Mouse (Mus musculus): ENCODE data around the gene AU040320.

AU040320 gene

DNA sequence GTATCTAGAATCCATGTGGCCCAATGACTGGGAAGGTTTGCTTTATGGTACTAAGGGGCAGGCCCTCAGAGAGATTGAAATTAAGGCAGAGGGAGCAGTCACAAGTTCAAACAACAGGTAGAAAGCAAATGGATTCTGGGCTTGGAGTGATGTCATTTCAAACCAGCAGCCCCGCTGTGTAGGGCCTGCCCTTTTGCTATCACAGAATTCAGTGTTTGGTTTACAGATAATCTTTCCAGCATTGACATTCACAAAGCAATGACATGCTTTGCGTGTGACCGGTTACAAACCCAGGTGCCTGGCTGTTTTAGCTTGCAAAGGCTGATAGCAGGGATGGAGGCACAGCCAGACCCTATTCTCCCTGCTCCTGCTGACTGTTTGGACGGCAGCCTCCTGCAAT, 92.3 kb downstream of the AU040320 start:
- H3K27me3 ChIP-seq (ENCODE audit: control insufficient read depth, insufficient read depth, low read length, poor library complexity, severe bottlenecking): no peaks in the 10 kb centered on the region
- DNase-seq (ENCODE audit: low read depth, low spot score): no peak
- peaks cover 2% of the 10 kb centered on the region for H3K36me3 ChIP-seq (ENCODE audit: control insufficient read depth, insufficient read depth, low read length, poor library complexity, severe bottlenecking)

DNA sequence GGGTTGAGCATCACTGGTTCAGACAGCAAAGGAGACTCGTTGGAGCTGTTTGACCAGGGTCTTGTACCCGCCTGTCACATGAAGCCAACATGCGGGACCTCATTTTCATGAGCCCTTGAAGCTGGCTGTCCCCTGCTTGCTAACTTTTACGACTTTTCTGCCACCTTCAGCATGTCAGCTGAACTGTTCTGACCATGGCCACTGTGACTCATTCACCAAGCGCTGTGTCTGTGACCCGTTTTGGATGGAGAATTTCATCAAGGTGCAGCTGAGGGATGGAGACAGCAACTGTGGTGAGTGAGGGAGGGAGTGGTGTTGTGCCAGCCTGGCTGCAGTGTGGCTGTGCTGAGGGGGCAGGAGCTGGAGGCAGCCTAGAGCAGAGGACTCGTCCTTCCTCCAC, 93.6 kb downstream of the AU040320 start:
- Histone ChIP-seq H3K27me3 (ENCODE audit: control insufficient read depth, insufficient read depth, low read length, poor library complexity, severe bottlenecking) (no peaks in the 10 kb centered on the region), H3K36me3 (ENCODE audit: control insufficient read depth, insufficient read depth, low read length, poor library complexity, severe bottlenecking) (peaks cover 2% of the 10 kb centered on the region)
- DNase-seq (ENCODE audit: low read depth, low spot score): no peak

DNA sequence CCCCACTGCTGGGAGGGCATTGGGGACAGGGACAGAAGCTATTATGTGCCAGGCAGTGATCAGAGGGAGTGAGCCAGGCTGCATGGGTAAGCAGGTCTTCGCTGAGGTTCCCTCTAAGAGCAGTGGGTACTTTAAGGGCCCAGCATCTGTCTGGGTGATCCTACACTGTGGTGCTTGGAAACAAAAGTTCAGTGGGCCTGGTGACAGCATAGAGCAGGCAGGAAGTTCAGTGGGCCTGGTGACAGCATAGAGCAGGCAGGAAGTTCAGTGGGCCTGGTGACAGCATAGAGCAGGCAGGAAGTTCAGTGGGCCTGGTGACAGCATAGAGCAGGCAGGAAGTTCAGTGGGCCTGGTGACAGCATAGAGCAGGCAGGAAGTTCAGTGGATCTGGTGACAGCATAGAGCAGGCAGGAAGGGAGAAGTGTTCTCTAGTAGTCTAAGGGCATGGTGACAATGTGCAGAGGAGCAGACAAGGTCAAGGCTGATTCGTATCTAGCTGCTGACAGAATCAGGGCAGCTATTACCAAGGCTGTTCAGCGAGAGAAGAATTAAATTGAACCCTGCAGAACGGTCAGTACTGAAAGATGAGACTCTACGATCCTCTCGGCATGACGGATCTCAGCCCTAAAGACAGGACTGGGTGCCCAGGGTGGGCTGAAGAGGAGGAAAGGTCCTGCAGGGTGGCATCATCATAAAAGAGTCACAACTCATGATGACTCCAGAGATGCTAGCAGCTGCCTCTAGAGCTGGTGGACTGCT, 96.9 kb downstream of the AU040320 start:
- no peaks in the 10 kb centered on the region for H3K27me3 ChIP-seq (ENCODE audit: control insufficient read depth, insufficient read depth, low read length, poor library complexity, severe bottlenecking)
- peaks cover 3% of the 10 kb centered on the region; the same call in 1 of the 2 replicates for H3K36me3 ChIP-seq (ENCODE audit: control insufficient read depth, insufficient read depth, low read length, poor library complexity, severe bottlenecking)
- DNase-seq (ENCODE audit: low read depth, low spot score): peak; percentile 11

DNA sequence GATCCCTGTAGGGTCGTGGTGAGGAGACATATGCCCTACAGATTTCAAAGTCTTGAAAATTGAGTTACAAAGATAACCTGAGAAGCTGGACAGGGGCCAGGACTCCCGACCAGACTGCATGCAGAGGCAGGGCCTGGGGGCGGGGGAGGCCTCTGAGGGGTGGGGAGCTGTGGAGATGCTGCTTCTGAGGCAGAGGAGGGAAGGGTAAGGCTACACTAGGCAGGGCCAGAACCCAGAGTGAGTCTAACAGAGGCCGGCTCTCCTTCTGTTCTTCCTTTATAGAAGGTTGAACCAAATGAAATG, 97.4 kb downstream of the AU040320 start:
- H3K27me3 ChIP-seq (ENCODE audit: control insufficient read depth, insufficient read depth, low read length, poor library complexity, severe bottlenecking): no peaks in the 10 kb centered on the region
- H3K36me3 ChIP-seq (ENCODE audit: control insufficient read depth, insufficient read depth, low read length, poor library complexity, severe bottlenecking): peaks cover 3% of the 10 kb centered on the region; the same call in 1 of the 2 replicates
- no peak for DNase-seq (ENCODE audit: low read depth, low spot score)

DNA sequence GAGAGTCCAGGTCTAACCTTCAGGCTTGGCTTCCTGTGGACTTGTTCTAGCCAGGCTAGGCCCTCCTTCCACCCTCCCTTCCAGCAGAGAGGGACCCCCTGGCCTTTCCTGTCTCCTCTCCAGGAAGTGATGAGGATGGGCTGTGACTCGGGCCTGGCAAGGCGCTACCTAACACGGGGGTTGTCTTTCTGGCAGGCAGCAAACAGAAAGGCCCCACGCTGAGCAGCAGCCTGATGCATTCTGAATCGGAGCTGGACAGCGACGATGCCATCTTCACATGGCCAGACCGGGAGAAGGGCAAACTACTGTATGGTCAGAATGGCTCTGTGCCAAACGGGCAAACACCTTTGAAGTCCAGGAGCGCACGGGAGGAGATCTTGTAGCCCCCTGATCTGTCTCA, 99.6 kb downstream of the AU040320 start:
- Histone ChIP-seq H3K27me3 (ENCODE audit: control insufficient read depth, insufficient read depth, low read length, poor library complexity, severe bottlenecking) (no peaks in the 10 kb centered on the region), H3K36me3 (ENCODE audit: control insufficient read depth, insufficient read depth, low read length, poor library complexity, severe bottlenecking) (0 out of 2 replicates have a peak, but pooled peaks cover 3% of the 10 kb centered on the region)
- no peak for DNase-seq (ENCODE audit: low read depth, low spot score)

GRCm38 (mm10) chr4:126860268-126860986, 107.1 kb downstream of the AU040320 start:
- H3K27me3 ChIP-seq (ENCODE audit: control insufficient read depth, insufficient read depth, low read length, poor library complexity, severe bottlenecking): no peaks in the 10 kb centered on the region
- no peaks in the 10 kb centered on the region for H3K36me3 ChIP-seq (ENCODE audit: control insufficient read depth, insufficient read depth, low read length, poor library complexity, severe bottlenecking)
- no peak for DNase-seq (ENCODE audit: low read depth, low spot score)

DNA sequence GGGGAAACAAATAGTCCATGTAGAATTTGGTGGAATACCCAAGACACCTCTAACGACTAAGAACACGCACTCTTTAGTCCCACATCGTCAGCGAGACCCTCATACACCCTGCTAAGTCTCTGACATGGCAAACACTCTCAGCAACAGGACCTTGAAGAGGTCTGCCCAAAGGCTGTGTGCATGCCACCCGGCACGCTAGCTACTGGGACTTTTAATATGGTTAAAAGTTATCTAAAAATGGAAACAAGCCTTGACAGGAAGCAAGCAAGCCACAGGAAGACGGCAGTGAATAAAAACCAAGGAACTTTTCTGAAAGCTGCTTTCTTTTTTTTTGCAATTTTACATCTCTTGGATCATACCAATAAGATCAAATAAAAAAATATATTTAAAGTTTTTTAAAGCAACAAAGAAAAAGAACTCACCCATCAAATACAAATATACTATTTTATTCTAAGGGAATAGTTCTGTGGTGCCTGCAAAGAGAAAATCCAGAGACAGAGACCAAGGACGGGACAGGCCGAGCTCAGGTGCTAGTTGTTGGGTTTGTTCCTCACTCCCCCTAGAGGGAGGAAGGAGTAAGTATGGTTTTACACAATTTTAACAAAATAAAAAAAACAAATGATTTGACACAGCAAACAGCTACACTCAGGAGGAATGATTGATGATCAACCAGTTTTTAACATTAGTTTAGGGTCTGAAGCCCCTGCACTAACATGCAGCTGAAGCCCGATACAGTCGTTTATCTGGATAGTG, 108.3 kb downstream of the AU040320 start:
- no peaks in the 10 kb centered on the region for H3K27me3 ChIP-seq (ENCODE audit: control insufficient read depth, insufficient read depth, low read length, poor library complexity, severe bottlenecking)
- peak; percentile 40 for DNase-seq (ENCODE audit: low read depth, low spot score)

DNA sequence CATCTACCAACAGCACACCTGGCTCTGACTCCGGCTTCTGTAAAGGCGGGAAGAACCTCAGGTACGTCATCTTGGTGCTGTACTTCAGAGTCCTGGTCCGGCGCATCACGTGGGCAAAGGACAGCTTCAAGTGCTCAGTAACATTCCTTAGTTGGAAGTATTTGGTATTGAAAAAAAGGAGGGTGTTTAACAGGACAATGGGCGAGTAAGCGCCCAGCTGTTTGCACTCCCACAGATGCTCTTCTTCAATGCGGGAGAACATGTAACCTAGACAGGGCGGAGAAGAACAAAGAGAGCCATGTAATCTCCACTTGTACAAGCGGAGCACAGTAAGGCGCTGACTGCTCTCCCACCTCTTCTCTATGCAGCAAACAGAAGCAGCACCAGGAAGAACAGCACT, 115.4 kb downstream of the AU040320 start:
- no peak for DNase-seq (ENCODE audit: low read depth, low spot score)
- H3K36me3 ChIP-seq (ENCODE audit: control insufficient read depth, insufficient read depth, low read length, poor library complexity, severe bottlenecking): peaks cover 2% of the 10 kb centered on the region; the same call in 1 of the 2 replicates

More for the DNA sequence above, 108.3 kb downstream of the AU040320 start:
- H3K36me3 ChIP-seq (ENCODE audit: control insufficient read depth, insufficient read depth, low read length, poor library complexity, severe bottlenecking): no peaks in the 10 kb centered on the region

GRCm38 (mm10) chr4:126872717-126873116, 119.4 kb downstream of the AU040320 start:
- H3K27me3 ChIP-seq (ENCODE audit: control insufficient read depth, insufficient read depth, low read length, poor library complexity, severe bottlenecking): no peaks in the 10 kb centered on the region
- H3K36me3 ChIP-seq (ENCODE audit: control insufficient read depth, insufficient read depth, low read length, poor library complexity, severe bottlenecking): peaks cover 2% of the 10 kb centered on the region; the same call in 1 of the 2 replicates
- no peak for DNase-seq (ENCODE audit: low read depth, low spot score)

More for the DNA sequence above, 115.4 kb downstream of the AU040320 start:
- no peaks in the 10 kb centered on the region for H3K27me3 ChIP-seq (ENCODE audit: control insufficient read depth, insufficient read depth, low read length, poor library complexity, severe bottlenecking)

DNA sequence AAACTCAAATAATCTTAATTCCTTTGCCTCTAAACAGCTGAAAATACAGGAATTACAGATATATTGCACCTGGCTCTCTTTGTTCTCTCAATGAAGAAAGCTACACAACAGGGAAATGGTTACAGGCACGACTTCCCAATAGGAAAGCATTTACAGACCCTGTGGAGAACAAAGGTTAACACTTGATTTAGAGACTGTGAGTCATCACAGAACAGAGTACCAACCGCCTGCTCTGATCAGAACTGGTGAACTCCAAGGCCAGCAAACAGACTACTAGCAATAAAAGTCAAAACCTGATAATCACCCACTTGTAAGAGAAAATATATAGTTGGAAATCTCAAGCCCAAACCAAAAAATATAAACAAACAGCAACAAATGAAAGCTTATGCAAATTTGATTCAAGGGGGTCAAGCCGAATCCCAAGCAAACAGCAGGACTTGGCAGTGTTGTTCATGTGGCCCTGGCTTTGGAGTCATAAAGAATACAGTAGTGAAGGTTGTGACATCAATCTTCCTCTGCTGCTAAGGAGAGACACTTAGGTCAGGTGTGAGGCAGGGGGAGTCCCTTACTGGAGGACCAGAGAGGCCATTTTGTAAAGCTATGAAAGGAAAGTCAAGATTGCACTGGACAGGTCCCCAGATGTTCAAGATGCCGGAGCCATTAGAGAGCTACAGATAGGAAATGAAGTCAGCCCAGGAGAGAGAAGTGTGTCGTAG, 126.4 kb downstream of the AU040320 start:
- Histone ChIP-seq H3K36me3 (ENCODE audit: control insufficient read depth, insufficient read depth, low read length, poor library complexity, severe bottlenecking) (peaks cover 1% of the 10 kb centered on the region; the same call in 1 of the 2 replicates), H3K27me3 (ENCODE audit: control insufficient read depth, insufficient read depth, low read length, poor library complexity, severe bottlenecking) (no peaks in the 10 kb centered on the region; the same call in 1 of the 2 replicates)
- DNase-seq (ENCODE audit: low read depth, low spot score): no peak

DNA sequence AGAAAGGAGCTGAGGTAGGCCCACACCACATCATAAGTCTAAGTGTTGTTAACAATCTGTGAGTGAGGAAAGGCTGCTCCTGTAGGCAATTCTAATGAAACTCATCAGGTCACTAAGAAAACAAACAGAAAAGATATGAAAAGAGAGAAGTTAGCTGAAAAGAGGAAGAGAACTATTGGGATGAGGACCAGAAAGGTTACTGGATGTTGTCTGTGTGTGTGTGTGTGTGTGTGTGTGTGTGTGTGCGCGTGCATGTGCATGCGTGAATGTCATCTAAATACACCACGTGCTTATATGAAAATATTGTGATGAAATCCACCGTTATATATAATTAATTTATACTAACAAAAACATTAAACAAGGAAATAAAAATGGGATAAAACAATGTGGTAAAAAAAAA, 130.3 kb downstream of the AU040320 start:
- H3K27me3 ChIP-seq (ENCODE audit: control insufficient read depth, insufficient read depth, low read length, poor library complexity, severe bottlenecking): no peaks in the 10 kb centered on the region; the same call in 1 of the 2 replicates
- H3K36me3 ChIP-seq (ENCODE audit: control insufficient read depth, insufficient read depth, low read length, poor library complexity, severe bottlenecking): peaks cover 1% of the 10 kb centered on the region; the same call in 1 of the 2 replicates
- no peak for DNase-seq (ENCODE audit: low read depth, low spot score)

DNA sequence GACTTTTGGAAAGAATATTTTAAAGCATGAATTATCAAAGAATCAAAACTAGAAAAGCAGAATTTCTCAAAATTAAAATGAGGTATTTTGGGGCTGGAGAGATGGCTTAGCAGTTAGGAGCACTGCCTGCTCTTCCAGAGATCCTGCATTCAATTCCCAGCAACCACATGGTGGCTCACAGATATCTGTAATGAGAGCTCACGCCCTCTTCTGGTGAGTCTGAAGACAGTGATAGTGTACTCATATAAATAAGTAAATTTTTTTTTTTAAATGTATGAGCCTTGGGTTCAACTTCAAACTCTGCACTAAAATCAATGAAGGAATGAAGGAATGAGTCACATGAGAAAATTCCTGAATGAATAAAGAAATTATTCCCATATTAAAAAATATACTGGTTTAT, 132.6 kb downstream of the AU040320 start:
- Histone ChIP-seq H3K27me3 (ENCODE audit: control insufficient read depth, insufficient read depth, low read length, poor library complexity, severe bottlenecking) (no peaks in the 10 kb centered on the region; the same call in 1 of the 2 replicates), H3K36me3 (ENCODE audit: control insufficient read depth, insufficient read depth, low read length, poor library complexity, severe bottlenecking) (peaks cover 3% of the 10 kb centered on the region; the same call in 1 of the 2 replicates)
- peak; percentile 9 for DNase-seq (ENCODE audit: low read depth, low spot score)

- Histone ChIP-seq H3K27me3 (ENCODE audit: control insufficient read depth, insufficient read depth, low read length, poor library complexity, severe bottlenecking) (no peaks in the 10 kb centered on the region), H3K36me3 (ENCODE audit: control insufficient read depth, insufficient read depth, low read length, poor library complexity, severe bottlenecking) (peaks cover 7% of the 10 kb centered on the region)
- DNase-seq (ENCODE audit: low read depth, low spot score): no peak
Measured at GRCm38 (mm10) chr4:126889879-126890278, 136.5 kb downstream of the AU040320 start.
